Mouse (Mus musculus): Measurements from ENCODE around the gene Gm595.

The Gm595 gene

DNA sequence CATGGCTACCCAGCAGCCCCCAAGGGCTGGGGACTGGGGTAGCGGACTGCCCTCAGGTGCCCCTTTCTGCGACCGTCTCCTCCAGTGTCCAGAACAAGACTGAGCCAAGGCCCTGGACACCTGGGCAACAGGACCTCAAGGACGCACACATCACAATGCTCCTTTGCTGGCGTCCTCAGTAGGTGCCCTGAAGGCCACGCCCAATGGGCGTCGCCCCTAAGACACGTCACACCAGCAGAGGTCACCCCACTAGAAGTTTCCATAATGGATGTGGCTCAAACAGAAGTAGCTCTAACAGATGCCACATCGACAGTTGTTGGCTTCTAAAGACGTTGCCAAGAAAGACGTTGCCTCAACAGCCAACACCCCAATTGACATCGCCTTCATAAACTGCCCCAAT, at the start of gene Gm595:
Gm595 (minus strand) TSS at position 101 of the 400 bp plus-strand sequence.
- no peak for DNase-seq (ENCODE audit: low spot score)

DNA sequence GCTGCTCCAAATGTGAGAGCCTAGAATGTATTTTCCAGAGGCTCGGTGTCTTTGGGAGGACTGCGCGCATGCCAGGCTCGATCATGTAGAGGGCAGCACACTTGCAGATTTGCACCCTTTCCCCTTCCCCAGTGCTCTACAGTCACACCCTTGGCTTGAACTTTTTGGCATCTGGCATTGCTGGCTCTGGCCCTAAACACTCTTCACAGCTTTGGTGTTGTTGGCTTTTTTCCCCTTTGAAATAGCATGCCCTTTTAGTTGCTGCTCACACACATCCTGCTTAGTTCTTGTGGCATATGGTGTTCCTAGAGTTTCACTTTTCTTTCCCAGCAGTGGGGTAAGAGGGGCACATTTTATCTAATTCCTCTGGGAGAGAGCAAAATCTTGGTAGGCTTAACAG, 30.9 kb upstream of the Gm595 start:
- DNase-seq (ENCODE audit: low spot score) = no peak

DNA sequence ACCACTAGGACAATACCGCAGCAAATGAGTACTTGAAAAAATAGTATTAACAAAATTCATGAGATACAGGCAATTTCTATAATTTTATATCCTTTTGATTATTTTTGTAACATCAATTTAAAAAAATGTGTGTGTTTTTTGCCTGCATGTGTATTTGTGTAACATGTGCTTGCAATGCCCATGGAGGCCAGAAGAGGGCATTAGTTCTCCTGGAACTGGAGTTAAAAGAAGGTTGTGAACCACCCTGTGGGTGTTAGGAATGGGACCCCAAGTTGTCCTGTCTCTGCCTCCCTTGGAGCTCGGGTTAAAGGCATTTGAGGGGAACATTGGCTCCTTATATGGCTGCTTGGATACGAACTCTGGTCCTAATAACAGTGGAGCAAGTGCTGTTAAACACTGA, 26.2 kb upstream of the Gm595 start:
- DNase-seq (ENCODE audit: low spot score) = no peak

DNA sequence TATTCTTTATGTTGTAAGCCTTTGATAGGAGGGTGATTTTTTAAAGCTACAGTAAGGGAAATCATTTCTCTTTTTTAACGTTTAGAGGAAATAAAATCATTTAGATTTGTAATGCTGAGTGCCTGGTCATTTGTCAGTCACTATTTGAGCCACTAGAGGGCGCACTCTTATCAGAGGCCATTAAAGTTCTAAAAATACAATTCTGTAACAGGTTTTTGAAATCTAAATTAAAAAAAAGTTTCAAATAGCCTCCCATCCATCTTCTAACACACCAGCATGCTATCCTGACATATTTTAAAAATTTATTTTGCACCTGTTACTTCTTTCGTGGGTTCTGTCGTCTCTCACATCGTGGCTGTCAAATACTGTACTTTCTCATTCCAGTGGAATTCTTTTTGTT, 22.0 kb upstream of the Gm595 start:
- peak; percentile 16 for DNase-seq (ENCODE audit: low spot score)

DNA sequence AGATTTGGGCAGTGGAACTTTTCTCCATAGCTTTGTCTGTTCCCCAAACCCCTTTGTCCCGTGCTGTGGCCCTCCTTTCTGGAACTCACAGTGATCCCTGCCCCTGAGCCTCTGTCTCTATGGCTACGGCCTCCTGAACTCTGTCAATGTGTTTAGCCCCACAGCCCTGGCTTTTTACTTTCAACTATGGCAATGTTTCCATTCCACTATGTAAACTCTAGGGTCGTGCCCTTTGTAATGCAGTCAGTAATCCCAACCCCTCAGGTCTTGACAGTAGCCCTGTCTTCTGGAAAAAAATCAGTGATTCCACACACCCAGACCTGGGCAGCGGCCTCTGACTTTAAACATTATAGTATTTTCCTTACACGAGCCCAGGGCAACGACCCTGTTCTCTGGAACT, 19.3 kb upstream of the Gm595 start:
- DNase-seq (ENCODE audit: low spot score) = no peak

DNA sequence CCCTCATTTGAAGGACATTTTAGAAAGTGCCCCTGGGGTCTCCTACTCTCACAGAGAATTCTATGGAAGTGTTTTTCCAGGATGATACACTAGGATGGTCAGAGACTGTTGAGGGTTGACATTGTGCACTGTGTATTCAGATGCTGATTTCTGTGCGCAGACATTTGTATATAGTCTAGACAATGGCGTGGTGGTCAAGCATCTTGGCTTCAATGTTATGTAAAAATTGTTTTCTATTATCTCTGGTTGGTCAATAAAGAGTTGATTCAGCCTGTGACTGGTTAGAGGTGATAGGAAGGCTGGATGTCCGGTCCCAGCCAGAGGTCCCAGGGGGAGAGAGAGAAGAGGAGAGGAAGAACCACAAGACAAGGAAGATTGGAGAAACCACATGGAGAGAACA, 16.4 kb upstream of the Gm595 start:
- DNase-seq (ENCODE audit: low spot score) = no peak

DNA sequence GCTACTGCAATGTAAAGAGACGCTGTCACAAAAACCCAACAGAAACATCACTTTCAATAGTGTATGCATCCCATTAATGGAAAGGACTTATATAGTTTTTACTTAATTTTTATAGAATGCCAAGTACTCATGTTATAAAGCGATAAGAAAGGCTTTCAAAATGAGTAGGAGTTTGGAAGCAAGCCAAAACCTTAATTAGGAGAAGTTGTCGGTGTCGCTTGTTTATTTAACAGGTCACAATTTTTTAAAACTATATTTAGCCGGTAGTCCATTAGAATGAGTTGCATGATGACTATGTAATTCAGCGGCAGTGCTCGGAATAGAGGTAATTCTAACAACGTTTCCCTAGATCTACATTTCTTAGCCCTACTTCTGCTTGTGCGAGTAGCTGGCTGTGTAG, 12.7 kb upstream of the Gm595 start:
- DNase-seq (ENCODE audit: low spot score) = no peak

DNA sequence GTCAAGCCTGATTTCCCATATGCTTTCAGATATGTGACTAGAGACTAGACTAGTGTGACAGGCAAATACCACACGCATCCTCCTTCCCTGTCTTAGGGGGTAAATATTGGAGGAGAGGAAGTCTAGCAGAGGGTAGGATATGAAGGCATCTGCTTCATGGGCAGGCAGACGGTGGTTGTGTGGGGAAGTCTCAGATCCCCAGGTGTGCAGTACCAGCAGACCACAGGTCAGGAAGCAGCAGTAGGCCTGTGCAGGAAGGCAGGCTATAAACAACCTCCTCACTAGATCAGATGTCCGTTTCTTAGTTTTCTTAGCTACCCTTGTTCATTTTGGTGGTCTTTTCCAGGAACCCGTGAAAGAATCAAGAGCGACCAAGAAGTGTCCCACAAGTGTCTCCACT, 7.1 kb upstream of the Gm595 start:
- no peak for DNase-seq (ENCODE audit: low spot score)

Data from layer of hippocampus, adult 11-12 months (tissue).